Mouse (Mus musculus): ENCODE data around the gene Sco1. TPM values are rescaled to one million over a fixed set of nuclear protein-coding genes. Genes with fewer than 3 reads are reported as not detected.

Gene Sco1
- polyA plus RNA-seq, 1 experiment from 2014 or later: 12.7 TPM

DNA sequence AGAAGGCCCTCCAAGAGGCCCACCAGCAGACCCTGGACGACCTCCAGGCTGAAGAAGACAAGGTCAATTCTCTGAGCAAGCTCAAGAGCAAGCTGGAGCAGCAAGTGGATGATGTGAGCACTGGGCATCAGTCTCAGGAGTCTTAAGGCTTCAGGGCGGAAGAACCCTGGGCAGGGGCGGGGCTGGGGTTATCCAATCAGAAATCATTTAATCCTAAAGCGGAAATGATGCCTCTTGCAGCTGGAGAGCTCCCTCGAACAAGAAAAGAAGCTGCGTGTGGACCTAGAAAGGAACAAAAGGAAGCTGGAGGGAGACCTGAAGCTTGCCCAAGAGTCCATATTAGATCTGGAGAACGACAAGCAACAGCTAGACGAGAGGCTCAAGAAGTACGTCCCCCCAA, 40.7 kb downstream of the Sco1 start:
- Histone ChIP-seq H3K4me1 (replicated peaks; ENCODE audit: control insufficient read depth, insufficient read depth, low read length) (no peaks in the 10 kb centered on the region), H3K27ac (ENCODE audit: low read length) (no peak overlapping the region), H3K36me3 (ENCODE audit: control insufficient read depth, insufficient read depth) (no peaks in the 10 kb centered on the region), H3K9me3 (ENCODE audit: control insufficient read depth, low read length) (no peaks in the 10 kb centered on the region), H3K27me3 (replicated peaks; ENCODE audit: control insufficient read depth, insufficient read depth, low read length) (no peaks in the 10 kb centered on the region), H3K4me3 (replicated peaks; ENCODE audit: low read length) (no peak overlapping the region), H3K4me2 (ENCODE audit: low read length) (no peak overlapping the region), H3K9ac (replicated peaks; ENCODE audit: low read depth, low read length) (no peak overlapping the region)
- 74% methylated on average over 9 of the region's 9 CpGs for WGBS
- no peak for ATAC-seq

DNA sequence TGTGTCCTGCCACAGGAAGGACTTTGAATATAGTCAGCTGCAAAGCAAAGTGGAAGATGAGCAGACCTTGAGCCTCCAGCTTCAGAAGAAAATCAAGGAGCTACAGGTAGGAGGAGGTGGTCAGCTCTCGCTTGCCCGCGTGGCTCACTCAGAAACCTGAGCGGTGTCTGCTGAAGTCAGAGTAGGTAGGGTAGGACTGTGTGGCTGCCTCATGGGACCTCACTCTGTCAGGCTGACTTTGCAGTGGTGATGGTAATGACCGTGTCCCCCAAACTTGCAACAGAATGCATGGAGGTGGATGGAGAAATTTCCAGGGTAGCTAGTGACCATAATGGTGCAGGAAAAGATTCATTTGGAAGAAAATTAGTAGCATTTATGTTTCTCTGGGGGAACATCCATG, 41.2 kb downstream of the Sco1 start:
- no peaks in the 10 kb centered on the region for H3K27me3 ChIP-seq (replicated peaks; ENCODE audit: control insufficient read depth, insufficient read depth, low read length)
- no peak overlapping the region for H3K4me3 ChIP-seq (replicated peaks; ENCODE audit: low read length)
- H3K9ac ChIP-seq (replicated peaks; ENCODE audit: low read depth, low read length): no peak overlapping the region
- no peaks in the 10 kb centered on the region for H3K9me3 ChIP-seq (ENCODE audit: control insufficient read depth, low read length)
- no peak for ATAC-seq
- H3K36me3 ChIP-seq (ENCODE audit: control insufficient read depth, insufficient read depth): no peaks in the 10 kb centered on the region
- H3K4me2 ChIP-seq (ENCODE audit: low read length): no peak overlapping the region
- WGBS: 97% methylated on average over 5 of the region's 5 CpGs
- no peak overlapping the region for H3K27ac ChIP-seq (ENCODE audit: low read length)
- H3K4me1 ChIP-seq (replicated peaks; ENCODE audit: control insufficient read depth, insufficient read depth, low read length): no peaks in the 10 kb centered on the region

DNA sequence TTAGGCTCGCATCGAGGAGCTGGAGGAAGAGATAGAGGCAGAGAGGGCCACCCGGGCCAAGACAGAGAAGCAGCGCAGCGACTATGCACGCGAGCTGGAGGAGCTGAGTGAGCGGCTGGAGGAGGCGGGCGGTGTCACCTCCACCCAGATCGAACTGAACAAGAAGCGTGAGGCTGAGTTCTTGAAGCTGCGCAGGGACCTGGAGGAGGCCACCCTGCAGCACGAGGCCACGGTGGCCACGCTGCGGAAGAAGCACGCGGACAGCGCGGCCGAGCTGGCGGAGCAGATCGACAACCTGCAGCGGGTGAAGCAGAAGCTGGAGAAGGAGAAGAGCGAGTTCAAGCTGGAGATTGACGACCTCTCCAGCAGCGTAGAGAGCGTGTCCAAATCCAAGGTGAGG, 42.0 kb downstream of the Sco1 start:
- Histone ChIP-seq H3K4me1 (replicated peaks; ENCODE audit: control insufficient read depth, insufficient read depth, low read length) (no peaks in the 10 kb centered on the region), H3K36me3 (ENCODE audit: control insufficient read depth, insufficient read depth) (no peaks in the 10 kb centered on the region), H3K9me3 (ENCODE audit: control insufficient read depth, low read length) (no peaks in the 10 kb centered on the region), H3K4me3 (replicated peaks; ENCODE audit: low read length) (no peak overlapping the region), H3K4me2 (ENCODE audit: low read length) (no peak overlapping the region), H3K27ac (ENCODE audit: low read length) (no peak overlapping the region), H3K9ac (replicated peaks; ENCODE audit: low read depth, low read length) (no peak overlapping the region), H3K27me3 (replicated peaks; ENCODE audit: control insufficient read depth, insufficient read depth, low read length) (no peaks in the 10 kb centered on the region)
- no peak for ATAC-seq
- WGBS: 86% methylated on average over 29 of the region's 29 CpGs

DNA sequence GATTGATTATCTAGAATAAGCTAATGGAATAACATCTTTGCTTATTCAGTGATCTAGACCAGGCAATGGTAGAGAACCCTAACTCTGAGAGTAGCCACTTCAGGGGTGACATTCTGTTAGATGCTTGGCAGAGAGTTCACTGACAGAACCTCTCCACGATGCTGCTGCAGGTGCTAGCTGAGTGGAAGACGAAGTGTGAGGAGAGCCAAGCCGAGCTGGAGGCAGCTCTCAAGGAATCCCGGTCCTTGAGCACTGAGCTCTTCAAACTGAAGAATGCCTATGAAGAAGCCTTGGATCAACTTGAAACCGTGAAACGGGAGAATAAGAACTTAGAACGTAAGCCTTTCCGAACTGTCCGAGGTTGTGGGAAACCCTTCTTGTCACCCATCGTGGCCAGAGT, 45.2 kb downstream of the Sco1 start:
- H3K27ac ChIP-seq (ENCODE audit: low read length): no peak overlapping the region
- no peaks in the 10 kb centered on the region for H3K9me3 ChIP-seq (ENCODE audit: control insufficient read depth, low read length)
- no peaks in the 10 kb centered on the region for H3K27me3 ChIP-seq (replicated peaks; ENCODE audit: control insufficient read depth, insufficient read depth, low read length)
- no peak overlapping the region for H3K4me3 ChIP-seq (replicated peaks; ENCODE audit: low read length)
- H3K9ac ChIP-seq (replicated peaks; ENCODE audit: low read depth, low read length): no peak overlapping the region
- no peaks in the 10 kb centered on the region for H3K4me1 ChIP-seq (replicated peaks; ENCODE audit: control insufficient read depth, insufficient read depth, low read length)
- no peak overlapping the region for H3K4me2 ChIP-seq (ENCODE audit: low read length)
- ATAC-seq: no peak
- H3K36me3 ChIP-seq (ENCODE audit: control insufficient read depth, insufficient read depth): no peaks in the 10 kb centered on the region
- 93% methylated on average over 10 of the region's 10 CpGs for WGBS

DNA sequence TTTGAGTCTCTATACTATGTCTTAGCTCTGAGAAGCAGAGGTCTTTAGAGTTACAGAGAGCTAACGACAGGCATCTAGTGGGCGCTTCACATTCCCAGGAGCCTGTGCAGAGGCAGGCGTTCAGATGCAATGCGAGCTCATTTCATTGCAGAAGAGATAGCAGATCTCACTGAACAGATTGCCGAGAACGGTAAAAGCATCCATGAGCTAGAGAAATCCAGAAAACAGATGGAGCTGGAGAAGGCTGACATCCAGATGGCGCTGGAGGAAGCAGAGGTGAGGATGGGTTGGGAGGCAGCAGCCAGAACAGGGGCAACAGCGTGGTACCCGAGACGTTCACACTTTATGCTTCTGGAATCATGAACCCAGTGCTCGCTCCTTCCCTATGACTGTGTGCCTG, 46.0 kb downstream of the Sco1 start:
- no peak overlapping the region for H3K27ac ChIP-seq (ENCODE audit: low read length)
- 69% methylated on average over 11 of the region's 11 CpGs for WGBS
- H3K4me2 ChIP-seq (ENCODE audit: low read length): no peak overlapping the region
- no peaks in the 10 kb centered on the region for H3K36me3 ChIP-seq (ENCODE audit: control insufficient read depth, insufficient read depth)
- no peaks in the 10 kb centered on the region for H3K4me1 ChIP-seq (replicated peaks; ENCODE audit: control insufficient read depth, insufficient read depth, low read length)
- H3K9ac ChIP-seq (replicated peaks; ENCODE audit: low read depth, low read length): no peak overlapping the region
- no peak overlapping the region for H3K4me3 ChIP-seq (replicated peaks; ENCODE audit: low read length)
- no peaks in the 10 kb centered on the region for H3K27me3 ChIP-seq (replicated peaks; ENCODE audit: control insufficient read depth, insufficient read depth, low read length)
- ATAC-seq: no peak
- no peaks in the 10 kb centered on the region for H3K9me3 ChIP-seq (ENCODE audit: control insufficient read depth, low read length)

DNA sequence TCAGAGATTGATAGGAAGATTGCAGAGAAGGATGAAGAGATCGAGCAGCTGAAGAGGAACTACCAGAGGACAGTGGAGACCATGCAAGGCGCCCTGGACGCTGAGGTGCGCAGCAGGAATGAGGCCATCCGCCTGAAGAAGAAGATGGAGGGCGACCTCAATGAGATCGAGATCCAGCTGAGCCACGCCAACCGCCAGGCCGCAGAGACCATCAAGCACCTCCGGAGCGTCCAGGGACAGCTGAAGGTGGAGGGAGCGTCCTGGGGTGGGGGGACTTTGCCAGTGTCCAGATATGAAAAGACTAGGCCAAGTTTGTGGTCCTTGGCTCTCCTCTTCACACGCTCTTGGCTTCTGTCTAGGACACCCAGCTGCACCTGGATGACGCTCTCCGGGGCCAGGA, 46.8 kb downstream of the Sco1 start:
- H3K27me3 ChIP-seq (replicated peaks; ENCODE audit: control insufficient read depth, insufficient read depth, low read length): no peaks in the 10 kb centered on the region
- H3K27ac ChIP-seq (ENCODE audit: low read length): no peak overlapping the region
- no peak overlapping the region for H3K4me2 ChIP-seq (ENCODE audit: low read length)
- no peak overlapping the region for H3K9ac ChIP-seq (replicated peaks; ENCODE audit: low read depth, low read length)
- no peaks in the 10 kb centered on the region for H3K36me3 ChIP-seq (ENCODE audit: control insufficient read depth, insufficient read depth)
- WGBS: 97% methylated on average over 16 of the region's 16 CpGs
- H3K4me3 ChIP-seq (replicated peaks; ENCODE audit: low read length): no peak overlapping the region
- no peak for ATAC-seq
- H3K4me1 ChIP-seq (replicated peaks; ENCODE audit: control insufficient read depth, insufficient read depth, low read length): no peaks in the 10 kb centered on the region
- H3K9me3 ChIP-seq (ENCODE audit: control insufficient read depth, low read length): no peaks in the 10 kb centered on the region

DNA sequence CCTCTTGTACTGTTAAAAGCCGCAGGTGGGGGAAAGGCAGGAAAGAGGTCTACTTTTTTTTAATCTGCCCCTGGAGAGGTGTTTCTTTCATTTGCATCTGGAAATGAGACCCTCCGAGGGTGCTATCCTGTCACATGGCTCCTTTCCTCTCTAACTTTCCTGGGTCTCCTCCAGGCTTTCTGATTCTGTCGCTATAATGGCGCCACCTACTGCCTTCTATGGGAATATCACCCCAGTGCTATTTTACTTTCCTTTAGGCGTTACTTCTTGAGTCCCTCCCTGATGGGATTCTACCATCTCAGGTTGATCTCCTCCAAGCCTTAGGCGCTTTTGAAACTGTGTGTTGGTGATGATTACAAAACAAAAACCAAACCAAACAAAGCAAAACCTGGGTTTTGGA, 47.7 kb downstream of the Sco1 start:
- Histone ChIP-seq H3K4me1 (replicated peaks; ENCODE audit: control insufficient read depth, insufficient read depth, low read length) (no peaks in the 10 kb centered on the region), H3K36me3 (ENCODE audit: control insufficient read depth, insufficient read depth) (no peaks in the 10 kb centered on the region), H3K4me3 (replicated peaks; ENCODE audit: low read length) (no peak overlapping the region), H3K9me3 (ENCODE audit: control insufficient read depth, low read length) (no peaks in the 10 kb centered on the region), H3K27me3 (replicated peaks; ENCODE audit: control insufficient read depth, insufficient read depth, low read length) (no peaks in the 10 kb centered on the region), H3K9ac (replicated peaks; ENCODE audit: low read depth, low read length) (no peak overlapping the region), H3K27ac (ENCODE audit: low read length) (no peak overlapping the region), H3K4me2 (ENCODE audit: low read length) (no peak overlapping the region)
- no peak for ATAC-seq
- 29% methylated on average over 6 of the region's 6 CpGs for WGBS

DNA sequence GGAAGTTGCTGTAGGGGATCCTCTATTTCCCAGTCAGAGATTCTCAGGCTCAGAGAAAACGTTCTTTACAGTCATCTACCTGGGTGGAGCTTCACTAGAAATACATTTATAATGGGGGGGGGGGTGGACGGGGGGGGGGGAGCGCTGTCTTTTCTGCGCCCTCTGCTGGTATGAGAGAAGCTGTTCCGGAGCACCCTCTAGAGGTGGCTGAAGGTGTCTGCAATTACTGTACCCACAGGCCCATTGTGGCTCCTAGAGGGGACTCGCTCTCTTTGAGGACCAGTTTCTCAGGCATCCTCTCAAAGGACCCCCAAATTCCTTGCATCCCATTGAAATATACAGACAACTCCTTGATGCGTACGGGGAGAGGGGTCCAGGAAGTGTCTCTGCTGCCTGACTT, 49.2 kb downstream of the Sco1 start:
- no peaks in the 10 kb centered on the region for H3K4me1 ChIP-seq (replicated peaks; ENCODE audit: control insufficient read depth, insufficient read depth, low read length)
- H3K9me3 ChIP-seq (ENCODE audit: control insufficient read depth, low read length): no peaks in the 10 kb centered on the region
- H3K4me3 ChIP-seq (replicated peaks; ENCODE audit: low read length): no peak overlapping the region
- no peaks in the 10 kb centered on the region for H3K36me3 ChIP-seq (ENCODE audit: control insufficient read depth, insufficient read depth)
- ATAC-seq: no peak
- H3K27me3 ChIP-seq (replicated peaks; ENCODE audit: control insufficient read depth, insufficient read depth, low read length): no peaks in the 10 kb centered on the region
- WGBS: 32% methylated on average over 7 of the region's 8 CpGs
- H3K27ac ChIP-seq (ENCODE audit: low read length): no peak overlapping the region
- H3K4me2 ChIP-seq (ENCODE audit: low read length): no peak overlapping the region
- H3K9ac ChIP-seq (replicated peaks; ENCODE audit: low read depth, low read length): no peak overlapping the region

DNA sequence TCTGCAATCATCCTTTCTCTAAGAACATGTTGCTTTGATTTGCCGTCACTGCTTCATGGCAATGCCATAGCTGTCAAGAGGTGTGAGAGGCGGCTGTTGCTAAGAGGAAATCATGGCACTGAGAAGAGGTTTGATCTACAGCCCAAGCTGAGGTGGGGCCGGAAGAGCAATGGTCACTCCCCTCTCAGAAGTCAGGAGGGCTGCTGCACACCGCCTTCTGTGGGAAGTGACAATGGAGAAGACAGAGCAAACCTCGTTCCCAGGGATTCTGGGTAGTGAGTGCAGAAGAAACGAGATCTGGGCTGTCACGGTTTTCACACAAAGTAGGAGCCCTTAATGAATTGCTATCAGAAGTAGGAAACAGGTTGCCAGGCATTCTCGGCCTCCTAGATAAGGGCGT, 50.8 kb downstream of the Sco1 start:
- Histone ChIP-seq H3K9me3 (ENCODE audit: control insufficient read depth, low read length) (no peaks in the 10 kb centered on the region), H3K9ac (replicated peaks; ENCODE audit: low read depth, low read length) (no peak overlapping the region), H3K4me1 (replicated peaks; ENCODE audit: control insufficient read depth, insufficient read depth, low read length) (no peaks in the 10 kb centered on the region), H3K27ac (ENCODE audit: low read length) (no peak overlapping the region), H3K27me3 (replicated peaks; ENCODE audit: control insufficient read depth, insufficient read depth, low read length) (no peaks in the 10 kb centered on the region), H3K4me2 (ENCODE audit: low read length) (no peak overlapping the region), H3K4me3 (replicated peaks; ENCODE audit: low read length) (no peak overlapping the region), H3K36me3 (ENCODE audit: control insufficient read depth, insufficient read depth) (no peaks in the 10 kb centered on the region)
- no peak for ATAC-seq
- WGBS: 86% methylated on average over 9 of the region's 9 CpGs

DNA sequence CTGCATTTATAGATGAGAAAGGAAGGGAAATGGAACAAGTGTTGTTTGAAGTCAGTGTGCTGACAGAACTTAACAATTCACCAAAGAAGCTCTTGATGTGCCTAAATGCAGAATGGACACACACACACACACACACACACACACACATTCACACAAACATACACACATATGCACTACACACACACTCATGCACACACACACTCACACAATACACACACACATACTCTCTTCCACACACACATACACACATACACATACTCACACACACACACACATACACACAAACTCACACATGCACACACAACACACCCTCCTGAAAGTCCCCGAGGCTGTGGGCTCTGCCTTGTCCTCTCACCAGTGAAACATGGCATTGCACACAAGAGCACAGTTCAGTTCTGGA, 51.8 kb downstream of the Sco1 start:
- no peaks in the 10 kb centered on the region for H3K36me3 ChIP-seq (ENCODE audit: control insufficient read depth, insufficient read depth)
- H3K4me2 ChIP-seq (ENCODE audit: low read length): no peak overlapping the region
- H3K4me3 ChIP-seq (replicated peaks; ENCODE audit: low read length): no peak overlapping the region
- no peaks in the 10 kb centered on the region for H3K27me3 ChIP-seq (replicated peaks; ENCODE audit: control insufficient read depth, insufficient read depth, low read length)
- H3K4me1 ChIP-seq (replicated peaks; ENCODE audit: control insufficient read depth, insufficient read depth, low read length): no peaks in the 10 kb centered on the region
- H3K9ac ChIP-seq (replicated peaks; ENCODE audit: low read depth, low read length): no peak overlapping the region
- H3K27ac ChIP-seq (ENCODE audit: low read length): no peak overlapping the region
- no peak for ATAC-seq
- WGBS: 79% methylated on average over 1 of the region's 1 CpGs
- no peaks in the 10 kb centered on the region for H3K9me3 ChIP-seq (ENCODE audit: control insufficient read depth, low read length)

Measured in forebrain, embryonic 16.5 days (tissue).